Mouse (Mus musculus) hindlimb bud, embryonic 11.5 days (tissue): ENCODE data around the gene Unc93b1.

ENCODE experiments used
- DNase-seq: peaks from one replicate; pipeline ENCODE4 v3.0.0-alpha.2; 2012; ENCODE audit warnings: low read depth, low spot score; ENCODE audit errors: extremely low spot score

Gene Unc93b1

GRCm38 (mm10) chr19:3935032-3935895 is at the start of gene Unc93b1:
TSS of gene Unc93b1 (plus strand) at chr19:3935186.
- no peak for DNase-seq

- DNase-seq = no peak
Measured at GRCm38 (mm10) chr19:3889096-3889495, 45.9 kb upstream of the Unc93b1 start.

- no peak for DNase-seq
Measured at GRCm38 (mm10) chr19:3890181-3890580, 44.8 kb upstream of the Unc93b1 start.

GRCm38 (mm10) chr19:3893545-3894116 is 41.4 kb upstream of the Unc93b1 start:
- DNase-seq = no peak

- DNase-seq = no peak
Measured at GRCm38 (mm10) chr19:3894294-3894693, 40.7 kb upstream of the Unc93b1 start.

GRCm38 (mm10) chr19:3895171-3895631 is 39.8 kb upstream of the Unc93b1 start:
- no peak for DNase-seq

- no peak for DNase-seq
Measured at GRCm38 (mm10) chr19:3896208-3896607, 38.8 kb upstream of the Unc93b1 start.

- DNase-seq = no peak
Measured at GRCm38 (mm10) chr19:3897557-3897956, 37.4 kb upstream of the Unc93b1 start.

- DNase-seq = no peak
Measured at GRCm38 (mm10) chr19:3898952-3899351, 36.0 kb upstream of the Unc93b1 start.

GRCm38 (mm10) chr19:3899618-3900017 is 35.4 kb upstream of the Unc93b1 start:
- no peak for DNase-seq

GRCm38 (mm10) chr19:3902966-3903365 is 32.0 kb upstream of the Unc93b1 start:
- DNase-seq = no peak

GRCm38 (mm10) chr19:3903648-3904362 is 31.2 kb upstream of the Unc93b1 start:
- DNase-seq = no peak

GRCm38 (mm10) chr19:3904363-3904675 is 30.7 kb upstream of the Unc93b1 start:
- DNase-seq = no peak

- peak; percentile 8 for DNase-seq
Measured at GRCm38 (mm10) chr19:3905261-3905969, 29.6 kb upstream of the Unc93b1 start.

GRCm38 (mm10) chr19:3906326-3906725 is 28.7 kb upstream of the Unc93b1 start:
- DNase-seq = no peak

- no peak for DNase-seq
Measured at GRCm38 (mm10) chr19:3906795-3907786, 27.9 kb upstream of the Unc93b1 start, which contains the start of gene Tcirg1. TSS of gene Tcirg1 (minus strand) at chr19:3907133.

GRCm38 (mm10) chr19:3907876-3908660 is 26.9 kb upstream of the Unc93b1 start:
- DNase-seq = no peak

- DNase-seq = no peak
Measured at GRCm38 (mm10) chr19:3910206-3910605, 24.8 kb upstream of the Unc93b1 start.
